Mouse (Mus musculus): ENCODE results near the gene Scgb2b7. TPM values are rescaled to one million over a fixed set of nuclear protein-coding genes. Genes with fewer than 3 reads are reported as not detected.

The Scgb2b7 gene
- not detected in 2 replicates for polyA plus RNA-seq (2012; rRNA removed)

DNA sequence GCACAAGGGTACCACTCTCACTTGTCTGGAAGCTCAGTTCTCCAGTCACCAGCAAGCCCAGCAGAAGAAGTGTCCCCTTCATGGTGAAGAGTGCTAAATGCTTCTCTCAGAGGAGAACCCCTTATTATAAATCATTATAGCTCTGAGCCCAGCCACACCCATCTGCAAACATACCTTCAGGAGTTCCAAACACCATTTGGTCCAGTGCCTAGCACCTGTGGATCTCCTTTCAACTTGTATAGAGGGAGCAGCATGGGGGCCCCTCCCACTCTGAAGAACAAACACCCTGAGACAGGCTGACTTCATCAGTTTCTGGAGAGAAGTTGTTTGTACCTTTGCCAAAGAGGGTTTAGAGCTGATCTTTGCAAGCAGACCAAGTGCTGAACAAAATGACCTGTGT, at the start of gene Scgb2b7:
Scgb2b7 (minus strand) TSS at position 101 of the 400 bp plus-strand sequence.

DNA sequence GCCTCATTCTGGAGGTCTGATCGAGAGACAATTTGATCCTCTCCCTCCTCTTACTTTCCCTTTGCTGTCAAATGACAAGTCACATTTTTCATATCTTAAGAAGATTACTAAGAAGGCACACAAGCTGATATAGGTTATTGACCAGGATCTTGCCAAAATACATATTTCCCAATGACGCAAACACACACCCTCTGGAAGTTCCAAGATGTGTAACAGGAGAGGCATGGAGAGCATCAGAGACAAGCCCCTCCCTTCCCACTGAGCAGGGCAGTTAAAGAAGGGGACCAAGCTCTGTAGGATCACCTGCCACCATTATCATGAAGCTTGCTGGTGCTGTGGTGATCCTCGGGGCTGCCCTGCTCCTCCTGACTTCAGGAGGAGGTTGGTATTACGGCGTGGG, 6.8 kb upstream of the Scgb2b7 start, which contains the start of gene Scgb1b7:
Scgb1b7 (plus strand) TSS at position 301 of the 400 bp plus-strand sequence.

Other genes starting within 250 kb of the Scgb2b7 start
- gene Scgb1b7, start 6.9 kb upstream of the Scgb2b7 start, polyA plus RNA-seq (2012; rRNA removed) = not detected in 2 replicates